Mouse (Mus musculus) erythroblast, adult 5-6 weeks (primary cell): ENCODE measurements around the gene Podxl. TPM values are rescaled to one million over a fixed set of nuclear protein-coding genes. Genes with fewer than 3 reads are reported as not detected.
A peak's percentile ranks its signal among the peaks of the same experiment; 100 is the strongest.
"Not testable (repeated sequence)": the region's sequence is repeated elsewhere in the genome, so short reads cannot be mapped to it uniquely, and the experiment has no call there.

Experiments used
- ATAC-seq: replicated peaks from 2 replicates; pipeline ENCODE4 v1.8.0; 2016; ENCODE audit warnings: moderate number of reproducible peaks, mild to moderate bottlenecking, moderate TSS enrichment, inconsistent platforms; ENCODE audit not compliant: poor library complexity, low FRiP score, severe bottlenecking
- total RNA-seq, 2 experiments: library from RNA; stranded (forward) in 1 of 2; stranded (reverse) in 1 of 2; fragments of 150-400 nt in 1 of 2; fragments of 200-764, 138-1000 nt in 1 of 2; gene quantifications; 2 replicates each; pipeline versions ENCODE4 v1.2.3 to v1.2.4; 2015 to 2017; ENCODE audit warnings: low replicate concordance in 2 of 2

The Podxl gene
- total RNA-seq, 2 experiments from 2014 or later, result not detected

DNA sequence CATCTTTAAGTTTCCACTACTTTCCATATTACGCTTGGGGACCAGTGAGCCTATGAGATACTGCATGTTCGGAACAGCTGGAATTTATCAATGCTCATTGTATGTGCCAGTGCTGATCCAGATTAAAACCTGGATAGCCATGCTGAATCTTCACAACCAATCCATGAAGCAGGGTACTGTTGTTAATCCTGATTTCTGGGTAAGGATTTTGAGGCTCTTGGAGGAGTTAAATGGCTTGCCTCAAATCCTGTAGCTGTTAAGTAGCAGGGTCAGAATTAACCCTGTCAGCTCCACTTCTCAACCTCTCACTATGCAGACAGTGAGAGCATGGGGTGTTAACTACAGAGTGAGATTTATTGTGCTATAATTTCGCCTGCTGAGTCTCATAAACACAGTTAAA lies 7.7 kb upstream of the Podxl start:
- no peak for ATAC-seq

DNA sequence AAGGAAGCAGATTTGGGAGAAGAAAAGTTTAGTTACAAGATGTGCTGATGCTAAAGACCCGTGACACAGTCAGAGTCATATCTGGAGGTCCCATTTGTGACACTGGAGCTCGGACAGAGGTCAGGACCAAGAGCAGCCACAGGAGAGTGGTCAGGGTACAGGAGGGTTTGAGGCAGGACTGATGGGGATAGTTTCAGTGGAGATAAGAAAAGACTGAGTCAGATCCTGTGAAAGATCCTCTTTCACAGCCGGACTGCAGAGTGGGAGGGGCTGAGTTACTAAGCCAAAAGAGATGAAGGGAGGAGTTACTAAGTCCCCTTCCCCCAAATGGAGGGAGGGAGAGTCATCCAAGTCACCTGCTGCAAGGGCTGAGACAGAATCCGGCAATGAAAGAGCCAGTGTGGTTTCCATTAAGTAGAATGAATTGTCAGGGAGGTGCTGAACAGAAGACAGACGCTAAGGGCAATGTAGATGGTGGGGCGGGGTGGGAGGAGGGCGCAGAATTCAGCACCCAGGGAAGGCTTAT lies 4.4 kb upstream of the Podxl start:
- ATAC-seq, result no peak

DNA sequence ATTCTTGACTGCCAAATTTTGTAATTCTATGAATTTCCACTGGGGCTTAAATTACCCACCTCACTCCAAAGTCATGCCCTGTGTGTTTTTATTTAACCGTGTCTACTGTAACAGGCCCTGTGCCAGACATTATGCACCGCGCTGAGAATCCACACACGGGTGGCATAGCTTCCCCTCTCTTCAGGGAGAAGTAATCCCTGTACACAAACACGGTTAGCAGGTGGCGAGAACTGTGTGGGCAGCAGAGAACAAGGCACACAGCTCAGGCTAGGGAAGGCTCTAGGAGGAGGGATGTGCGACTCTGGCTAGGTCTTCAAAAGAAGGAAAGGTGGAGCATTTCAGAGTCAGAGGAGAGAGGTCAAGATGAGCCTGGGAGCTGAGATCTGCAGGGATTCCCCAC lies 3.4 kb upstream of the Podxl start:
- ATAC-seq, result peak; percentile 30; the same call in 1 of the 2 replicates

DNA sequence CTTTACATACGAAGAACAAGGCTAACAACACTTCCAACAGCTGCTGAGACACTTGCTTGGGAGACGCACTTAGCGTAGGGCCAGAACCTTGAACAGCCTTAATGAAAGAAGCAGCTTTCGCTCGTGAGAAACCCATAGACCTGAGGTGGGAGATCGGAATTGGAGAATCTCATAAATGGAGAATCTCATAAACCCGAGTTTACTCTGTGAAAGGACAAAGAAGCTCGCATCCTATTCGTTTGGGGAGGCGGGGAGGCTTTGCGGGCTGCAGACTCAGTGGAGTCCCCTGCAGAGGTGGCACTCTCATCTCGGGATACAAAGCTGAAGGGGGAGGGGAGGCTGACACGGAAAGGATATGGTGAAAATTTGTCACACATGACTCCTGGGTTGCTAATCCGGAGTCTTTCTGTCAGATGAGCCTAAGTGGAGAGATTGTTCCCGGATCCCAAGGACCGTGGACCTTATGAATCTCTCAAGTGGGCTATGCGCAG lies 1.2 kb upstream of the Podxl start:
- ATAC-seq, result no peak

DNA sequence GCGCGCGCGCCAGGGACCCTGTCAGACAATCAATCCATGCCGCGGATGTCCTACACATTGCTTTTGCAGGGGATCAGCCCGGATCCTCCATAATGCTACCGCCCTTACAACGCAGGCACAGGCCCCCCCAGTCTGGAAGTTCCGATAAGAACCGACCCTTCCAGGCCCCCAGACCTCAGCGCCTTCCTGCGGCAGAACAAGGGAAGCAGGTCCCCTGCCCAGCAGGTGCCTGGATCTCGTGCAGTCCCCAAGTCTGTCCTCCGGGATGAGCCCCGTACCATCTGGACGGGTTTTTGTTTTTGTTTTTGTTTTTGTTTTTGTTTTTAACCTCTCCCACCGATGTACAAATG lies 376 bp upstream of the Podxl start:
- ATAC-seq, result no peak

DNA sequence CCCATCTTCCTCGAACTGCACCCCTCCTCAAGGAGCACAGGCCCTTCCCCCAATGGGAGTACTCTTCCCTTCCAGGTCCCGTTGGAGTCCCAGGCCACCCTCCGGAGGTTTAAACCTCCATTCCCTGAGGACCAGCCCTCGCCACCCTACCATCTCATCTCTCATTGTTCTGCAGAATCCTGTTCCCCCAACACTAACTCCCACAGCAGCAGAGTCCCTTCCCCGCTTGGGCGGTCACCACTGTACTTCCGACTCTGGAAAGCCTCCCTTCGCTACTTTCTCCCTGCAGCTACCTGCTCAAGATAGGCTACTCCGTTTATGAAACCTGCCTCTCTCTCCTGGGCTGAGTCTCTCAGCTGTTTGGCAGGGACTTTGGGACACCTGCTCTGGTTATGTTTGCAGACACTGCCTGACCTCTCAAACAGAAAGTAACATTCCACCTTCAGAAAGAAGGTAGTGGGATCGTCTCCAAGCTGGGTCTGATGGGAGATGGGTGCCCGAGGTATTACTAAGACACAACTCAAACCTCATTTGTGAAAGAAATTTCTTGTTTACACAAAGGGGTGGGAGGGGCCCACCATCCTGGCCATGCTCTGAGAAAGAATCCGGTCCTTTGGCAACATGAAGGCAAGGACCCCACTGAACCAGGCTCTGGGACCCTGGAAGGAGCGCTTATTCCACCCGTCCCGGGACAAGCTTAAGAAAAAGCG lies 1.3 kb downstream of the Podxl start:
- ATAC-seq, result no peak

DNA sequence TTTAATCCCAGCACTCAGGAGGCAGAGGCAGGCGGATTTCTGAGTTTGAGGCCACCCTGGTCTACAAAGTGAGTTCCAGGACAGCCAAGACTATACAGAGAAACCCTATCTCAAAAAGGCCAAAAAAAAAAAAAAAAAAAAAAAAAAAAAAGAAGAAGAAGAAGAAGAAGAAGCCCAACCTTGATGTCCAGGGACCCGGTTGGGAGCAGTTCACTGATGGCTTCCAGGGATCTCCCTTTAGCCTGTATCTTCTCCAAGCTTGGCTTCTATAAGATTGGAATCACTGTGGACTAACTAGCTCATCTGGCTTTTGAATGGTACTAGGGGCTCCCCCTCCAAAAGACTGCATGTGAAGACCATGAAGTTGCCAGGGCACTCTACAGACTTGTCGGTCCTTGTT lies 1.8 kb downstream of the Podxl start:
- not testable (repeated sequence) for ATAC-seq

DNA sequence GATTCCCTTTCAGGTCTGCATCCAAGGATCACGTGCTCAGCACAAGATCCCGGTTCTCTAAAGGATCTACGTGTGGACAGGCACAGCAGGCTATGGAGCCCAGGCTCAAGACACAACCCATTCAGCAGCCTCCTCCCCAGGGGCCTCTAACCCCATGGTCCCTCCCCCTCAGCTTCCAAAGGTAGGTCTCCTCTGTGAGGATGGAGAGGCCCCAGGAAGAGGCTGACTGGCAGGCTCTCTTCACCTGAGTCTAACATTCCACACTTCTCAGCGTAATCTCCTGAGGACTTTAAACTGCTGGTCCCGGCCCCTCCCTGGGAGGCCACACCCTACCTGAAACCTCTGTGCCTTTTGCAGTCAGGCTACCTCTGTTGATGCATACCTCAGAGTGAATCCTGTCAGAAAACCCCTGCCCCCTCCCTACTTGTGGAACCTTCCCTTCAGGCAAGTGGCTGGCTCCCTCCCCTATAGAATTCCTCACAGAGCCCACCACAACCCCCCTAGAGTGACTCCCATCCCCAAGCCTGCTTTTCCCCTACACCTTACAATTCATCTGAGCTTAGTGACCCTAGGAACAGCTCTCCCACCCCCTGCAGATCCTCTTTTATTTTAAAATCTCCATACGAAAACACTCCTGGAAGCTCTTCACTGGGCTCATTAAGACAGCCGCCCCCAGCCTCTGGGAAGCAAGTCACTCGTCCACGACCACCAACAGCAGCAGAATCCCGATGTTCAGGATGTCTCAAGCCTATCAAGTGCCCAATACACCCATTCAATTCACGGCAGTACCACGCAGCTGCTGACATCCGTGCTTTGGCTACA lies 3.4 kb downstream of the Podxl start:
- no peak for ATAC-seq

DNA sequence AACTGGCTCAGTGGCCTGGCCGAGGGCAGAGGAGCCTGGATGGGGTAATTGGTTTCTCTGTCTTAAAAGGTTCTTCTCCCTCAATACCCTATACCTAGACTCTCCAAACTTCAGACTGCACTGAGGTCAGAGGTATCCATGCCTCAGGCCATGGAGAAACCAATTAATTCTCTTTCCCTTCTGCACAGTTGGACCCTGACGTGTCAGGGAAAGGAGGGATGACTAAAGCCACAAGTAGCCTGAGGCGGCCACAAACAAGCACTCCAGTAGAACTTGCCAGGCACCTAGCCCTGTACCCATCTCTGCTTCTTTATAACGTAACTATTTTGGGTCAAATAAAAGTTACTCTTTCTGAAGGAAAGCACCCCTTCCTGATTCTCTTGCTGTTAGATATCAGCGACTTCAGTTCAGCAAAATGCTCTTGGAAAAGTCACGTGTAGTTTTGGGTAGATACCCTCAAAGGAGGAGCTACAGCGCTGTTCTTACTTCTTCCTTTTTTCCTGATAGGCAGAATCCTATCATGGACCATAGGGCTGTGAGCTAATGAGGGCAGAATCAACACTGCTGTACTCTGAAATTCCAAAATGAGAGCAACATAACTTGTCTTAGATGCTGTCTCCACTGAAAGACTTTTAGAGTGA lies 7.2 kb downstream of the Podxl start:
- ATAC-seq, result no peak

DNA sequence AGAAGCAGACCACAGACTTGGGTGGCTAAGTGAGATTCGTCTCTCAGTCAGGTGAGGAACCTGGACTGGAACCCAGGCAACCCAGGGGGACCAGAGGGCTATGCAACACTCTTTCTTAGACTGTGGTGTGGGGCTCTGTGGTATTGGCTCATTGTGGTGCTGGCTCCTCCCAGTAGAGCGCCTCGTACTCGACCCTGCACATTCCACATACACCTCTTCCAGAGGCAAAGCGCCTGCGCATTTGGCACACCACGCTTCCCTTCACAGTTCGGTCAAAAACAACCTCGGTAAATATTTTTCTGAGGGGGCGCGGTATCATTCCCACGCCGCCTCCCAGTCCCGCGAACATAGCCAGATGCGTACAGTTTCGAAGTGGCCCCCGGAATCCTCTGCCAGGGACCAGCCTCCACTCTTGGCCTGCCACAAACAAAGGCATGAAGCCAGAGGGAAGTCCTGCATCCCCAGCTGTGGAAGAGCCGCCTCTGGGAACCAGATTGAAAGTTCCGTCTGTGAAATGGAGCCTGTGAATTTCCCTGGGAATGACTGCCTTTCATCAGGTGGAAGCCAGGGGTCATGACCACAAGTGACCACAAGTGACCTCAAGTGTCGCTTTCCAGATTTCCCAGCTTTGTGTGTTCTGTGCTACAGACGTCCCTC lies 12.8 kb downstream of the Podxl start:
- no peak for ATAC-seq

DNA sequence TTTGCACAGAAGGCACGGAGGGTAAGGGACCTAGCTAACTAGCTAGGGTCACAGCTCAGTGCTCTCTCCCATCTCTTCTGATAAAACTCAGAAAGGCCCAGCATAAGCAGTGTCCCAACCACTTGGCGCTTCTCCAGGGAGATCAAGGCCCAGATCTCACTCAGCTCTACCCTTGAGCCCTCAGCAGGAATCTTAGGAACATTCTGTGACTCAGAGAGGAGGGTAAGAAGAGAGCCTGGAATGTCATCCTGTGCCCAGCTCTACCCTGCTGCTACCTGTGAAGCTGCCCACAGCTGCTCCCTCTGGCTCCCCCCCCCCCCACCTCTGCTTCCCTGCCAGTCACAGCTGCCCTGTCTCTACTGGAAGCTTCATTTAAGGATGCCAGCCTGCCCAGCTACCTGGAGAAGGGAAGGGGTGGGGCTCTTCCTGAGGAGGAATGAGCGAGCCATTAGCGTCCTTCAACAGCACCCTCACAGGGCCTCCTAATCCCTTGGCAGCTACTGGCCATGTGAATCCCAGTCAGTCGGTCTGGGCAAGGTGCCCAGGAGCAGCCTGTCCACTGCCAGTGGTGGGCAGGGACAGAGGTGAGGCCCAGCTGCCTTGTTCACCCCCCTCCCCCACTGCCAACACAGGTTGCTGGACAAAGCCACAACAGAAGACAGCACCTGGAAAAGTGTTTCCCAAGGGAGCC lies 14.3 kb downstream of the Podxl start:
- no peak for ATAC-seq

DNA sequence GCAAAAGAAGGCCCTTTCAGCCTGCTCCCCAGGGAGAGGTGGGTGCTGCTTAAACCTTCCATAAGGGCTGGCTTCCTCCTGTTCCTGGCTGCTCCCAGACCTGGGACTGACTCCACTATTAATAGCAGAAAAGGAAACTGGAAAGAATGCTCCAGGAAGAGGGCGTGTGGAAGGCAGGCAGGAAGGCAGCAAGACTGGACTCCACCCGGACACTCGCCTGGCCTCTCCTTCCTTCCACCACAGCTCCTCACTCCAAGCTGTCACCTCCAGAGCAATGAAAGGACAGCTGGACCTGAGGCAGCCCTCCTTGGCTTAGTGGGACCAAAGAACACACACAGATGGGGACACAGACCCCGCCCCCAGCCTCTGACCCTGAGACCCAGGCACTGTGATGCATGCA lies 19.5 kb downstream of the Podxl start:
- no peak for ATAC-seq

DNA sequence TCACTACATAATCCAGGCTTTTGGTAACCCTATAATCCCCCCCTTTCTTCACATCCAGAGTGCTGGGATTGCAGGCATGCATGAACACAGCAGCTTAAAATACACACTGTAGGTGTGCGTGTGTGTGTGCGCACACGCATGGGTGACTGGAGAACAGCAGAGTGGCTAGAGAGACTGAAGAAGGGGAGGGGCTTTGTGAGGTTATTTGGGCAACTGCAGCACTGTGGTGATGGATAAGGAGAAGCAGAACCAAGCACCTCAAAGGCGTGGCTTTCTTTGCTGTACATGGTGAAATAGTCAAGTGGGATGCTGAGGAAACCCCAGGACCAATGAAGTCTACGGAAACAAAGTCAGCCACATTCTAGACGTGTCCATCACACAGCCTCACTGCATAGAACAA lies 23.8 kb downstream of the Podxl start:
- no peak for ATAC-seq

DNA sequence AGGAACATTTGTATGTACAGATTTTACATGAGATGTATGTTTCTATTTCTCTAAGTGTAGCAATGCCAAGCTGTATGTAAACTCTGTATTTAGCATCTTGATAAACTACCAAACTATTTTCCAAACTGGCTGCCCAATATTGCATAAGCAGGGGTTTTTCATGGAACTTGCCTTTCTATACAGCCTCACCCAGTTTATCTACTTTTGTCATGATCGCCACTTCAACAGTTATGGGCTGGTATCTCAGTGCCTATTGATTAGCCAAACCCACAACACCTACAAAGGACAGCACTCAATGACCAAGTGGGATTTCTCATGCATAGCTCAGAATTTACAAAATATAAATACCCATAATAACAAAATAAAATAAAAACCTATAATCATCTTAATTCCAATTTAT lies 25.7 kb downstream of the Podxl start:
- ATAC-seq, result no peak

DNA sequence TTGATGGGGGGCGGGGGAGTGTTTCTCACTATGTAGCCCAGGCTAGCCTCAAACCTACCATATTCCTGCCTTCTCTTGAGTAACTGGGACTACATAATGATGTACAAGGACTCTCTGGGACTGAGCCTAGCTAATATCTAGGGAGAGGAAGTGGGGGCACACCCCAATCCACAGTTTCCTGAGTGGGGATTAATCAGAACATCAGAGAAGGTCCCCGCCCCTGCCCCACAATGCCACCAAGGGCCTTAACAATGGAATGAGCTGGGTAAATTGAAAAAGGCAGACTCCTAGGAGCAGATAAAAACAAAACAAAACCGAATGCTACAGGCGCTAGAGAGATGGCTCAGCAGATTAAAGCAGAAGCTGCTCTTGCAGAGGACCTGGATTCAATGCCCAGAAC lies 26.6 kb downstream of the Podxl start:
- no peak for ATAC-seq

DNA sequence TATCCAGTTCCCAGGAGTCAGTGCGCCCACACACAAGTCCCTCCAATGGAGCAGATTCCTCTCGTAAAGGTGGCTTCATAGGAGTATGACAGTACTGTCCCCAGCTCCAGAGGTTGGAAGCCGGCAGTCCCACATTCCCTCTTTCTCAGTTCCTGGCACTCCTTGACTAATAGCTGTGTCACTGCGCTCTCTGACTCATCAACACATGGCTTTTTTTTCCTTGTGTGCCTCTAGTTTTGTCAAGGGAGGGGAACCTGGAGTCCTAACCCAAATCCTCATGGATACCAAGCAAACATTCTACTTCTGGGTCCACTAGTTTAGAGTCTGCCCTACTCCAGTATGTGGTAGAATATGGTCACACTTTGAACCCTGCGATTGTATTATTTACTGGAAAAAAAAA lies 29.1 kb downstream of the Podxl start:
- no peak for ATAC-seq

DNA sequence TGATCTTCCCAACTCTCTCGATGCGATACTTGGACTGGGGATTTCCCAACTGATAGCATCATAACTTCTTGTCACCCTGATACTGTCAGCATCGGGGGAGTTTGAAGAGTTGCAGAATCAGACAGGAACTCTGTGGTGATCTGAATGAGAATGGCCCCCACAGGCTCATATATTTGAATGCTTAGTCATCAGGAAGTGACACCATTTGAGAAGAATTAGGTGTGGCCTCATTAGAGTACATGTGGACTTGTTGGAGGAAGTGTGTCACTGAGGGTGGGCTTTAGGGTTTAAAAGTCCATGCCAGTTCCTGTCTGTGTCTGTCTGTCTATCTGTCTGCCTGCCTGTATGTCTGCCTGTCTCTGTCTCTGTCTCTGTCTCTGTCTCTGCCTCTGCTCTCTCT lies 31.9 kb downstream of the Podxl start:
- ATAC-seq, result no peak

DNA sequence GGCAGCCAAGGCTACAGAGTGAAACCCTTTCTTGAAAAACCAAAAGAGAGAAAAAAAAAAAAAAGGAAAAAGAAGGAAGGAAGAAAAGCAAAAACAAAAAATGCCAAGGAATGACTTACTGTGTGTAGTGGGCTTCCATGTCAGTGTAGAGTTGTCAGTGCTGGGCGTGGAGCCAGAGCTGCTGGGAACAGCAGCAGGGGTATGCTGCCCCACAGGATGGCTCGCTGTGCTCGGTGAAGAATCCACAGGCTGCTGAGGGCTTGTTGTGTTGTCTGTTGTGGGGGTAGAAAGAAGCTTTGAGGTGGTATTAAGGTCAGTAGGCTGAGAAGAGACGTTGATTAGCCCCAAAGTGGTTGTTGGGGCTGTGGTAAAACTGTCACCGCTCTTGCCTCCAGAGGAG lies 35.4 kb downstream of the Podxl start:
- no peak for ATAC-seq

DNA sequence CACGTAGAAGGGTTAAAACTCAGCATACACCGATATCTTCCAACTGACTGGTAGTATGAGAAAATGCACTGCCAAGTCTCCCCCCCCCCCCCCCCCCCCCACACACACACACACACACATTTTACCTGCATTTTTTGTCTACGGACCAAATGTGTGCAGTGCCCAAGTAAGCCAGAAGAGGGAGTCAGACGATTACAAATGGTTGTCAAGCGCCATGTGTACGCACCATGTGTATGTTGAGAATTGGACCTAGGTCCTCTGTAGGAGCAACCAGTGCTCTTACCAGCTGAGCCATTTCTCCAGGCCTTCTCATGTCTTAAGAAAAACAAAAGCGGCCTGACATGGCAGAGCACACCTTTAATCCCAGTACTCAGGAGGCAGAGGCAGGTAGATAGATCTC lies 35.9 kb downstream of the Podxl start:
- ATAC-seq, result no peak

DNA sequence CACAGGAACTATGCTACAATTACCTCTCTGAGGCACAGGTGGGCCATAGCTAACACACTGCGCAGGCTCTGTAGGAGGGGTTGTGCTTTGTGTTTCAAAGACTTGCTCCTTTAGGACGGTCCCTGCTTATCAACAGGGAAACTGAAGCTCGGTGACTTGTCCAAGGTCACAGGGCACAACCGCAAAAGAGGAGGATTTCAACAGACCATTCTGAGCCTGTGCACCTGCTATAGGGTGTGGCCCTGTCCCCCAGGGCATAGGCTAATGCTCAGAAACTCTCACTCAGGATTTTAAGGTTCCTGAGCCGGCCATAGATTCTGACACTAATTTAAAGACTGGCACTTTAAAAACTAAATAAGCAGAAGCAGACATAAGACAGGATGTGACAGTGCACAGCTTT lies 36.9 kb downstream of the Podxl start:
- no peak for ATAC-seq
